Mouse (Mus musculus) hindbrain, embryonic 16.5 days (tissue): ENCODE data around the gene Nod1. TPM values are rescaled to one million over a fixed set of nuclear protein-coding genes. Genes with fewer than 3 reads are reported as not detected.

Experiments used
- polyA plus RNA-seq: library from polyadenylated mRNA; unstranded; fragments of >200 nt; fragmentation: Nextera tagmentation; extraction: Ambion mirVana; gene quantifications from 2 replicates; pipeline ENCODE4 v1.2.1, GENCODE M21; 2015

The Nod1 gene
- polyA plus RNA-seq, 1 experiment from 2014 or later, result 3.1 TPM

Other genes with a start within 250 kb of the Nod1 start
- gene Znrf2, start 155.7 kb downstream of the Nod1 start, polyA plus RNA-seq, result 5.0 and 5.3 TPM in 2 replicates
- 14.3 and 20.5 TPM in 2 replicates for gene Ggct, start 20.3 kb upstream of the Nod1 start, polyA plus RNA-seq
- gene Gars, start 65.4 kb upstream of the Nod1 start, polyA plus RNA-seq, result 209 and 213 TPM in 2 replicates
- gene Crhr2, start 160.4 kb upstream of the Nod1 start, polyA plus RNA-seq, result 1.4 and 1.7 TPM in 2 replicates
- gene Inmt, start 202.4 kb upstream of the Nod1 start, polyA plus RNA-seq, result not detected in 2 replicates
- 13.0 and 13.5 TPM in 2 replicates for gene Mindy4, start 230.8 kb upstream of the Nod1 start, polyA plus RNA-seq